Mouse (Mus musculus) CH12.LX (cell line): ENCODE data around the gene E130114P18Rik. TPM values are rescaled to one million over a fixed set of nuclear protein-coding genes. Genes with fewer than 3 reads are reported as not detected.

Experiments
- DNase-seq: peaks from one replicate; pipeline ENCODE4 v3.0.0-alpha.2; 2013; ENCODE audit errors: extremely low read depth
- H3K27ac ChIP-seq: 2 replicates; pipeline ENCODE4 v1.5.1; 2012; ENCODE audit warnings: low read depth, mild to moderate bottlenecking, control low read depth, moderate library complexity; ENCODE audit not compliant: insufficient read depth
- H3K27me3 ChIP-seq: replicated peaks from 2 replicates; pipeline ENCODE3; 2012; ENCODE audit warnings: inconsistent platforms
- H3K36me3 ChIP-seq, 2 experiments: replicated peaks in 1 of 2; 2 replicates each; pipeline versions ENCODE3 to v1.6.1; 2012; ENCODE audit warnings: inconsistent platforms in 1 of 2, low read length in 1 of 2, mild to moderate bottlenecking in 1 of 2, mixed read lengths in 1 of 2, moderate library complexity in 1 of 2; ENCODE audit not compliant: control insufficient read depth in 1 of 2, insufficient read depth in 1 of 2
- H3K4me1 ChIP-seq, 2 experiments: 2 replicates each; pipeline ENCODE4 v1.6.1; 2012; ENCODE audit warnings: inconsistent platforms in 1 of 2, moderate library complexity in 1 of 2; ENCODE audit not compliant: insufficient read depth in 2 of 2, control insufficient read depth in 1 of 2
- H3K4me2 ChIP-seq: 2 replicates; pipeline ENCODE4 v1.6.1; 2012; ENCODE audit warnings: low read depth, mild to moderate bottlenecking, control low read depth; ENCODE audit not compliant: poor library complexity, insufficient read depth, severe bottlenecking
- H3K4me3 ChIP-seq, 3 experiments: fragments of 150-350 bp in 1 of 3; sonication (generic) in 1 of 3; replicated peaks in 1 of 3; 2 replicates each; pipeline versions ENCODE3 to v1.5.1; 2011 to 2012; ENCODE audit warnings: low read depth in 2 of 3, low read length in 2 of 3, mild to moderate bottlenecking in 2 of 3, moderate library complexity in 2 of 3, control low read depth in 1 of 3, improper control_type of control experiment in 1 of 3, inconsistent platforms in 1 of 3, mixed read lengths in 1 of 3; ENCODE audit not compliant: poor library complexity in 1 of 3
- H3K79me2 ChIP-seq: replicated peaks from 2 replicates; pipeline ENCODE4 v1.6.1; 2012; ENCODE audit warnings: mild to moderate bottlenecking, moderate library complexity; ENCODE audit not compliant: control insufficient read depth, poor library complexity, insufficient read depth, severe bottlenecking; ENCODE audit errors: extremely low read depth
- H3K9ac ChIP-seq: 2 replicates; pipeline ENCODE4 v1.6.1; 2012; ENCODE audit warnings: low read depth, mild to moderate bottlenecking, control low read depth, moderate library complexity; ENCODE audit not compliant: insufficient read depth
- H3K9me3 ChIP-seq: replicated peaks from 2 replicates; pipeline ENCODE3; 2012; ENCODE audit warnings: low read length, inconsistent platforms, mixed read lengths
- CHD1 ChIP-seq: IDR thresholded peaks from 2 replicates; pipeline ENCODE4 v1.6.1; 2012; ENCODE audit warnings: low read depth, low read length, improper control_type of control experiment, inconsistent platforms
- CTCF ChIP-seq, 2 experiments: IDR thresholded peaks in 1 of 2; conservative IDR thresholded peaks in 1 of 2; 2 replicates each; pipeline ENCODE4 v1.5.1; 2011 to 2012; ENCODE audit warnings: low read depth in 2 of 2, low read length in 2 of 2, improper control_type of control experiment in 1 of 2, inconsistent platforms in 1 of 2, mild to moderate bottlenecking in 1 of 2, moderate library complexity in 1 of 2
- ELF1 ChIP-seq: IDR thresholded peaks from 2 replicates; pipeline ENCODE4 v1.6.1; 2014; ENCODE audit warnings: low read depth, mild to moderate bottlenecking, inconsistent platforms, low read length, improper control_type of control experiment
- EP300 ChIP-seq: IDR thresholded peaks from 2 replicates; pipeline ENCODE4 v1.6.1; 2011; ENCODE audit warnings: low read length, improper control_type of control experiment
- GABPA ChIP-seq: IDR thresholded peaks from 2 replicates; pipeline ENCODE4 v1.6.1; 2012; ENCODE audit warnings: low read depth, low read length, improper control_type of control experiment, inconsistent platforms; ENCODE audit not compliant: insufficient replicate concordance
- HCFC1 ChIP-seq: IDR thresholded peaks from 2 replicates; pipeline ENCODE4 v1.6.1; 2012; ENCODE audit warnings: low read depth, mild to moderate bottlenecking, inconsistent platforms, low read length, improper control_type of control experiment
- IRF4 ChIP-seq: IDR thresholded peaks from 2 replicates; pipeline ENCODE4 v1.6.1; 2014; ENCODE audit warnings: low read depth, mild to moderate bottlenecking, inconsistent platforms, low read length, improper control_type of control experiment
- KAT2A ChIP-seq: IDR thresholded peaks from 2 replicates; pipeline ENCODE4 v1.6.1; 2012; ENCODE audit warnings: low read length, improper control_type of control experiment, inconsistent platforms; ENCODE audit not compliant: insufficient replicate concordance
- MAFK ChIP-seq: IDR thresholded peaks from 2 replicates; pipeline ENCODE4 v1.6.1; 2011; ENCODE audit warnings: low read length, improper control_type of control experiment; ENCODE audit not compliant: insufficient replicate concordance
- MAX ChIP-seq: IDR thresholded peaks from 2 replicates; pipeline ENCODE4 v1.6.1; 2011; ENCODE audit warnings: low read length, improper control_type of control experiment
- MAZ ChIP-seq: IDR thresholded peaks from 2 replicates; pipeline ENCODE4 v1.6.1; 2012; ENCODE audit warnings: low read depth, mild to moderate bottlenecking, inconsistent platforms, low read length, improper control_type of control experiment, moderate library complexity
- MEF2A ChIP-seq: IDR thresholded peaks from 2 replicates; pipeline ENCODE4 v1.6.1; 2014; ENCODE audit warnings: low read depth, mild to moderate bottlenecking, inconsistent platforms, low read length, improper control_type of control experiment, borderline replicate concordance
- MXI1 ChIP-seq: IDR thresholded peaks from 2 replicates; pipeline ENCODE4 v1.6.1; 2011; ENCODE audit warnings: mild to moderate bottlenecking, low read depth, low read length, improper control_type of control experiment
- MYC ChIP-seq: IDR thresholded peaks from 2 replicates; pipeline ENCODE4 v1.6.1; 2011; ENCODE audit warnings: low read depth, mild to moderate bottlenecking, improper control_type of control experiment, low read length
- NRF1 ChIP-seq: IDR thresholded peaks from 2 replicates; pipeline ENCODE4 v1.6.1; 2014; ENCODE audit warnings: low read depth, mild to moderate bottlenecking, inconsistent platforms, low read length, improper control_type of control experiment, moderate library complexity
- RCOR1 ChIP-seq: conservative IDR thresholded peaks from 2 replicates; pipeline ENCODE4 v1.6.1; 2012; ENCODE audit warnings: low read depth, mild to moderate bottlenecking, inconsistent platforms, low read length, improper control_type of control experiment
- SIN3A ChIP-seq: IDR thresholded peaks from 2 replicates; pipeline ENCODE4 v1.6.1; 2012; ENCODE audit warnings: low read length, improper control_type of control experiment, inconsistent platforms
- SMC3 ChIP-seq: IDR thresholded peaks from 2 replicates; pipeline ENCODE4 v1.6.1; 2011; ENCODE audit warnings: low read depth, low read length, improper control_type of control experiment
- TBP ChIP-seq: conservative IDR thresholded peaks from 2 replicates; pipeline ENCODE4 v1.6.1; 2011; ENCODE audit warnings: low read depth, low read length, improper control_type of control experiment
- TCF12 ChIP-seq: IDR thresholded peaks from 2 replicates; pipeline ENCODE4 v1.6.1; 2014; ENCODE audit warnings: low read depth, mild to moderate bottlenecking, inconsistent platforms, low read length, improper control_type of control experiment
- UBTF ChIP-seq: IDR thresholded peaks from 2 replicates; pipeline ENCODE4 v1.6.1; 2012; ENCODE audit warnings: low read depth, mild to moderate bottlenecking, inconsistent platforms, low read length, improper control_type of control experiment, moderate library complexity
- USF2 ChIP-seq: conservative IDR thresholded peaks from 2 replicates; pipeline ENCODE4 v1.6.1; 2011; ENCODE audit warnings: low read depth, low read length, improper control_type of control experiment
- ZC3H11A ChIP-seq: IDR thresholded peaks from 2 replicates; pipeline ENCODE4 v1.6.1; 2012; ENCODE audit warnings: low read depth, mild to moderate bottlenecking, inconsistent platforms, low read length, improper control_type of control experiment
- ZMIZ1 ChIP-seq: IDR thresholded peaks from 2 replicates; pipeline ENCODE4 v1.6.1; 2012; ENCODE audit warnings: low read depth, mild to moderate bottlenecking, inconsistent platforms, low read length, improper control_type of control experiment
- ZNF384 ChIP-seq: IDR thresholded peaks from 2 replicates; pipeline ENCODE4 v1.6.1; 2012; ENCODE audit warnings: low read depth, low read length, improper control_type of control experiment, inconsistent platforms
- dilution Hi-C: fragments of 300-500 bp; cut with MboI; formaldehyde crosslinking; loops from 2 replicates; pipeline ENCODE4 v1.14.3; 2020; ENCODE audit warnings: low sequenced_read_pairs; ENCODE audit not compliant: extremely low pct_unique_long_range_greater_than_20kb, extremely low pct_ligation_motif_present
- in situ Hi-C: fragments of 300-500 bp; cut with MboI; formaldehyde crosslinking; loops from 3 replicates; pipeline ENCODE4 v1.14.3; 2019; ENCODE audit warnings: low sequenced_read_pairs, low pct_ligation_motif_present, low pct_unique_long_range_greater_than_20kb, mixed read lengths
- polyA plus RNA-seq: library from polyadenylated mRNA; unstranded; fragments of >175 nt; gene quantifications from 2 replicates; pipeline ENCODE4 v1.2.1, GENCODE M21; 2012; ENCODE audit warnings: low read depth; ENCODE audit not compliant: insufficient read length
- total RNA-seq, 2 experiments: library from RNA; depleted of rRNA; stranded (reverse); fragments of 300-350 nt in 1 of 2; fragments of >200 nt in 1 of 2; gene quantifications; 2 replicates each; pipeline ENCODE4 v1.2.3; 2012 to 2014

E130114P18Rik gene
- total and polyA plus RNA-seq, 3 experiments, result not detected

- Histone ChIP-seq H3K36me3 (no peaks in the 10 kb centered on the region), H3K4me2 (no peak overlapping the region), H3K27me3 (no peaks in the 10 kb centered on the region), H3K9me3 (peaks cover 51% of the 10 kb centered on the region), H3K79me2 (no peaks in the 10 kb centered on the region), H3K9ac (no peak overlapping the region), H3K4me3 (no peak overlapping the region), H3K4me1 (no peaks in the 10 kb centered on the region), H3K27ac (no peak overlapping the region)
- dilution Hi-C loops, result no loop called here
- TF ChIP-seq MAX (no peak), UBTF (no peak), MYC (no peak), SMC3 (no peak), MXI1 (no peak), MEF2A (no peak), HCFC1 (no peak), RCOR1 (no peak), MAFK (no peak), IRF4 (no peak), ZNF384 (no peak), GABPA (no peak), MAZ (no peak), NRF1 (no peak), ZMIZ1 (no peak), KAT2A (no peak), CHD1 (no peak), ELF1 (no peak)
- in situ Hi-C loops, result no loop called here
- no peak for DNase-seq
Observed at GRCm38 (mm10) chr4:97582796-97583430, 195.0 kb downstream of the E130114P18Rik start.

DNA sequence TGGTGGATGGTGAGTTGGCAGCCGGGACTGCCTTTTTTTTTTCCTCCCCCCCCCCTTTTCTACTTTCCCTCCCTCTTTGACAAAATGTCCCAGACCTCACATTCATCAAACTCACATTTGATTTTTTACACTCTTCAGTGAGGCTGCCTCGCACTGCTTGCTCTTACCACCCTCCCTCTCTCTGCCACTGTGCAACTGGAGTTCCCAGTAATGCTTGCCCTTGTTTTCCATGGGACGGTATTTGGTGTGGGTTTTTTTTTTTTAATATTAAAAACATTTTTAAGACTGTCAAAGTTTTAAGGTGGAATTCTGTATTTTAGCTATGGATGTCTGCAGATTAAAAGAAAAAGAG lies 195.8 kb downstream of the E130114P18Rik start:
- in situ Hi-C loops (no loop called here), dilution Hi-C loops (no loop called here)
- Histone ChIP-seq H3K27ac (no peak overlapping the region), H3K36me3 (no peaks in the 10 kb centered on the region), H3K27me3 (no peaks in the 10 kb centered on the region), H3K4me2 (no peak overlapping the region), H3K9me3 (peaks cover 53% of the 10 kb centered on the region), H3K79me2 (no peaks in the 10 kb centered on the region), H3K4me3 (no peak overlapping the region), H3K9ac (no peak overlapping the region), H3K4me1 (no peaks in the 10 kb centered on the region)
- TF ChIP-seq TCF12 (no peak), EP300 (no peak), MEF2A (no peak), CTCF (conservative IDR thresholded peaks at IDR 0.05 in 1 of 2, IDR thresholded peaks at IDR 0.05 in 1 of 2; ENCODE audit: low read depth in 2 of 2, low read length in 2 of 2) (no peak), GABPA (no peak), MAZ (no peak), USF2 (no peak), ZC3H11A (no peak), TBP (no peak), KAT2A (no peak), SIN3A (no peak), MAX (no peak), ELF1 (no peak)
- no peak for DNase-seq
